Mouse (Mus musculus): Measurements from ENCODE around the gene Rbm3. TPM values are rescaled to one million over a fixed set of nuclear protein-coding genes. Genes with fewer than 3 reads are reported as not detected.

Gene Rbm3
- polyA plus RNA-seq, 1 experiment from 2014 or later = 404 TPM

GRCm38 (mm10) chrX:8175169-8175503 is 29.5 kb upstream of the Rbm3 start:
- peak overlapping the region; percentile 62 for H3K9ac ChIP-seq (ENCODE audit: low read length)
- WGBS = 14% methylated on average over 4 of the region's 4 CpGs

GRCm38 (mm10) chrX:8167716-8168647 is 22.3 kb upstream of the Rbm3 start:
- WGBS = 87% methylated on average over 10 of the region's 10 CpGs

More at GRCm38 (mm10) chrX:8175169-8175503, 29.5 kb upstream of the Rbm3 start:
- Histone ChIP-seq H3K4me3 (replicated peaks; ENCODE audit: low read length) (peak overlapping the region; percentile 53), H3K36me3 (ENCODE audit: control insufficient read depth, insufficient read depth, low read length) (no peaks in the 10 kb centered on the region), H3K4me2 (ENCODE audit: low read depth, low read length) (peak overlapping the region; percentile 63), H3K27ac (ENCODE audit: low read length) (no peak overlapping the region), H3K4me1 (ENCODE audit: control insufficient read depth, insufficient read depth, low read length) (no peaks in the 10 kb centered on the region), H3K9me3 (replicated peaks; ENCODE audit: control insufficient read depth, low read length) (no peaks in the 10 kb centered on the region), H3K27me3 (ENCODE audit: control insufficient read depth, insufficient read depth, low read length) (no peaks in the 10 kb centered on the region)
- no peak for ATAC-seq (ENCODE audit: insufficient read depth, low FRiP score)

GRCm38 (mm10) chrX:8164471-8164870 is 18.8 kb upstream of the Rbm3 start:
- Histone ChIP-seq H3K4me2 (ENCODE audit: low read depth, low read length) (no peak overlapping the region), H3K27me3 (ENCODE audit: control insufficient read depth, insufficient read depth, low read length) (no peaks in the 10 kb centered on the region), H3K9ac (ENCODE audit: low read length) (no peak overlapping the region), H3K27ac (ENCODE audit: low read length) (no peak overlapping the region), H3K36me3 (ENCODE audit: control insufficient read depth, insufficient read depth, low read length) (no peaks in the 10 kb centered on the region), H3K9me3 (replicated peaks; ENCODE audit: control insufficient read depth, low read length) (no peaks in the 10 kb centered on the region), H3K4me1 (ENCODE audit: control insufficient read depth, insufficient read depth, low read length) (no peaks in the 10 kb centered on the region), H3K4me3 (replicated peaks; ENCODE audit: low read length) (no peak overlapping the region)
- 90% methylated on average over 4 of the region's 4 CpGs for WGBS
- no peak for ATAC-seq (ENCODE audit: insufficient read depth, low FRiP score)

More at GRCm38 (mm10) chrX:8167716-8168647, 22.3 kb upstream of the Rbm3 start:
- H3K4me3 ChIP-seq (replicated peaks; ENCODE audit: low read length) = no peak overlapping the region
- H3K9me3 ChIP-seq (replicated peaks; ENCODE audit: control insufficient read depth, low read length) = no peaks in the 10 kb centered on the region
- H3K27ac ChIP-seq (ENCODE audit: low read length) = no peak overlapping the region
- no peak overlapping the region for H3K9ac ChIP-seq (ENCODE audit: low read length)
- no peaks in the 10 kb centered on the region for H3K27me3 ChIP-seq (ENCODE audit: control insufficient read depth, insufficient read depth, low read length)
- no peaks in the 10 kb centered on the region for H3K4me1 ChIP-seq (ENCODE audit: control insufficient read depth, insufficient read depth, low read length)
- H3K4me2 ChIP-seq (ENCODE audit: low read depth, low read length) = no peak overlapping the region
- no peaks in the 10 kb centered on the region for H3K36me3 ChIP-seq (ENCODE audit: control insufficient read depth, insufficient read depth, low read length)
- ATAC-seq (ENCODE audit: insufficient read depth, low FRiP score) = no peak

- 61% methylated on average over 5 of the region's 5 CpGs for WGBS
- 0 out of 2 replicates have a peak, but pooled peaks have one; percentile 37 for ATAC-seq (ENCODE audit: insufficient read depth, low FRiP score)
These were observed 17.4 kb upstream of the Rbm3 start for GRCm38 (mm10) chrX:8163076-8163475.

GRCm38 (mm10) chrX:8143750-8144149 is 1.9 kb downstream of the Rbm3 start:
- Histone ChIP-seq H3K36me3 (ENCODE audit: control insufficient read depth, insufficient read depth, low read length) (peaks cover 5% of the 10 kb centered on the region; the same call in 1 of the 2 replicates), H3K9ac (ENCODE audit: low read length) (peak overlapping the region; percentile 83), H3K27me3 (ENCODE audit: control insufficient read depth, insufficient read depth, low read length) (no peaks in the 10 kb centered on the region), H3K4me1 (ENCODE audit: control insufficient read depth, insufficient read depth, low read length) (peaks cover 2% of the 10 kb centered on the region; the same call in 1 of the 2 replicates), H3K27ac (ENCODE audit: low read length) (no peak overlapping the region), H3K4me3 (replicated peaks; ENCODE audit: low read length) (peak overlapping the region; percentile 69), H3K9me3 (replicated peaks; ENCODE audit: control insufficient read depth, low read length) (no peaks in the 10 kb centered on the region), H3K4me2 (ENCODE audit: low read depth, low read length) (peak overlapping the region; percentile 62)
- 69% methylated on average over 7 of the region's 7 CpGs for WGBS
- ATAC-seq (ENCODE audit: insufficient read depth, low FRiP score) = no peak

More at GRCm38 (mm10) chrX:8163076-8163475, 17.4 kb upstream of the Rbm3 start:
- Histone ChIP-seq H3K9ac (ENCODE audit: low read length) (no peak overlapping the region), H3K36me3 (ENCODE audit: control insufficient read depth, insufficient read depth, low read length) (no peaks in the 10 kb centered on the region), H3K27ac (ENCODE audit: low read length) (peak overlapping the region; percentile 46), H3K4me1 (ENCODE audit: control insufficient read depth, insufficient read depth, low read length) (no peaks in the 10 kb centered on the region), H3K4me3 (replicated peaks; ENCODE audit: low read length) (no peak overlapping the region), H3K4me2 (ENCODE audit: low read depth, low read length) (no peak overlapping the region), H3K27me3 (ENCODE audit: control insufficient read depth, insufficient read depth, low read length) (no peaks in the 10 kb centered on the region), H3K9me3 (replicated peaks; ENCODE audit: control insufficient read depth, low read length) (no peaks in the 10 kb centered on the region)

- peaks cover 5% of the 10 kb centered on the region; the same call in 1 of the 2 replicates for H3K36me3 ChIP-seq (ENCODE audit: control insufficient read depth, insufficient read depth, low read length)
- 80% methylated on average over 7 of the region's 7 CpGs for WGBS
- H3K4me2 ChIP-seq (ENCODE audit: low read depth, low read length) = no peak overlapping the region
- H3K4me3 ChIP-seq (replicated peaks; ENCODE audit: low read length) = no peak overlapping the region
- no peaks in the 10 kb centered on the region for H3K9me3 ChIP-seq (replicated peaks; ENCODE audit: control insufficient read depth, low read length)
- no peak overlapping the region for H3K9ac ChIP-seq (ENCODE audit: low read length)
- H3K27ac ChIP-seq (ENCODE audit: low read length) = no peak overlapping the region
- ATAC-seq (ENCODE audit: insufficient read depth, low FRiP score) = no peak
- H3K4me1 ChIP-seq (ENCODE audit: control insufficient read depth, insufficient read depth, low read length) = peaks cover 2% of the 10 kb centered on the region; the same call in 1 of the 2 replicates
- no peaks in the 10 kb centered on the region for H3K27me3 ChIP-seq (ENCODE audit: control insufficient read depth, insufficient read depth, low read length)
These were observed 2.7 kb downstream of the Rbm3 start for GRCm38 (mm10) chrX:8142948-8143347.

GRCm38 (mm10) chrX:8141058-8141457 is 4.6 kb downstream of the Rbm3 start:
- Histone ChIP-seq H3K27me3 (ENCODE audit: control insufficient read depth, insufficient read depth, low read length) (no peaks in the 10 kb centered on the region), H3K4me2 (ENCODE audit: low read depth, low read length) (no peak overlapping the region), H3K4me3 (replicated peaks; ENCODE audit: low read length) (no peak overlapping the region), H3K4me1 (ENCODE audit: control insufficient read depth, insufficient read depth, low read length) (peaks cover 2% of the 10 kb centered on the region; the same call in 1 of the 2 replicates), H3K9me3 (replicated peaks; ENCODE audit: control insufficient read depth, low read length) (no peaks in the 10 kb centered on the region), H3K27ac (ENCODE audit: low read length) (no peak overlapping the region), H3K9ac (ENCODE audit: low read length) (no peak overlapping the region), H3K36me3 (ENCODE audit: control insufficient read depth, insufficient read depth, low read length) (peaks cover 5% of the 10 kb centered on the region; the same call in 1 of the 2 replicates)
- ATAC-seq (ENCODE audit: insufficient read depth, low FRiP score) = no peak
- 80% methylated on average over 3 of the region's 3 CpGs for WGBS

GRCm38 (mm10) chrX:8140446-8140845 is 5.2 kb downstream of the Rbm3 start:
- Histone ChIP-seq H3K9ac (ENCODE audit: low read length) (no peak overlapping the region), H3K27me3 (ENCODE audit: control insufficient read depth, insufficient read depth, low read length) (no peaks in the 10 kb centered on the region), H3K4me2 (ENCODE audit: low read depth, low read length) (no peak overlapping the region), H3K36me3 (ENCODE audit: control insufficient read depth, insufficient read depth, low read length) (peaks cover 5% of the 10 kb centered on the region; the same call in 1 of the 2 replicates), H3K4me1 (ENCODE audit: control insufficient read depth, insufficient read depth, low read length) (peaks cover 2% of the 10 kb centered on the region; the same call in 1 of the 2 replicates), H3K4me3 (replicated peaks; ENCODE audit: low read length) (no peak overlapping the region), H3K9me3 (replicated peaks; ENCODE audit: control insufficient read depth, low read length) (no peaks in the 10 kb centered on the region), H3K27ac (ENCODE audit: low read length) (no peak overlapping the region)
- 86% methylated on average over 2 of the region's 2 CpGs for WGBS
- ATAC-seq (ENCODE audit: insufficient read depth, low FRiP score) = no peak

- peaks cover 2% of the 10 kb centered on the region; the same call in 1 of the 2 replicates for H3K4me1 ChIP-seq (ENCODE audit: control insufficient read depth, insufficient read depth, low read length)
- no peaks in the 10 kb centered on the region for H3K9me3 ChIP-seq (replicated peaks; ENCODE audit: control insufficient read depth, low read length)
- H3K9ac ChIP-seq (ENCODE audit: low read length) = no peak overlapping the region
- H3K4me2 ChIP-seq (ENCODE audit: low read depth, low read length) = no peak overlapping the region
- H3K4me3 ChIP-seq (replicated peaks; ENCODE audit: low read length) = no peak overlapping the region
- ATAC-seq (ENCODE audit: insufficient read depth, low FRiP score) = no peak
- peaks cover 5% of the 10 kb centered on the region; the same call in 1 of the 2 replicates for H3K36me3 ChIP-seq (ENCODE audit: control insufficient read depth, insufficient read depth, low read length)
- no peaks in the 10 kb centered on the region for H3K27me3 ChIP-seq (ENCODE audit: control insufficient read depth, insufficient read depth, low read length)
- WGBS = 46% methylated on average over 1 of the region's 1 CpGs
- no peak overlapping the region for H3K27ac ChIP-seq (ENCODE audit: low read length)
These were observed 6.2 kb downstream of the Rbm3 start for GRCm38 (mm10) chrX:8139480-8139879.

Measured in stomach, embryonic 16.5 days (tissue).